Mouse (Mus musculus) testis, adult 2 months (tissue): ENCODE data around the gene Hydin.

ENCODE experiments used
- CTCF ChIP-seq: fragments of 200-500 bp; IDR thresholded peaks from 2 replicates; pipeline ENCODE4 v1.5.1; 2012; ENCODE audit warnings: low read depth, mild to moderate bottlenecking, inconsistent platforms, low read length, moderate library complexity; ENCODE audit not compliant: control insufficient read depth, insufficient read depth, insufficient replicate concordance
- POLR2A ChIP-seq: fragments of 200-500 bp; IDR thresholded peaks from 2 replicates; pipeline ENCODE4 v1.6.1; 2012; ENCODE audit warnings: low read depth, mild to moderate bottlenecking, inconsistent platforms, low read length, moderate library complexity; ENCODE audit not compliant: control insufficient read depth

- no peak for TF ChIP-seq POLR2A
- no peak for TF ChIP-seq CTCF
Measured at GRCm38 (mm10) chr8:110604556-110604955, 337.8 kb downstream of the Hydin start.
